Mouse (Mus musculus): ENCODE data around the gene Map4k5.

Gene Map4k5

GRCm38 (mm10) chr12:69756015-69756414, 137.0 kb downstream of the Map4k5 start:
- no peak for DNase-seq (ENCODE audit: low spot score)

- DNase-seq (ENCODE audit: low spot score): no peak
These were observed 139.1 kb downstream of the Map4k5 start for GRCm38 (mm10) chr12:69753936-69754335.

Data from layer of hippocampus, adult 9-10 months (tissue).